Mouse (Mus musculus): Measurements from ENCODE around the gene Ppp4r1.

GRCm38 (mm10) chr17:65785707-65786106 is 3.3 kb downstream of the Ppp4r1 start:
- TF ChIP-seq CTCF (IDR thresholded peaks at IDR 0.05; ENCODE audit: low read depth) (no peak), EP300 (IDR thresholded peaks at IDR 0.05; ENCODE audit: low read depth) (no peak)
